Mouse (Mus musculus) olfactory bulb, adult 2 months (tissue): ENCODE data around the gene Gtf2a1. TPM values are rescaled to one million over a fixed set of nuclear protein-coding genes. Genes with fewer than 3 reads are reported as not detected.
"Not testable (repeated sequence)": the region's sequence is repeated elsewhere in the genome, so short reads cannot be mapped to it uniquely, and the experiment has no call there.

ENCODE experiments used
- H3K27ac ChIP-seq: fragments of 200-500 bp; 2 replicates; pipeline ENCODE4 v1.5.1; 2012; ENCODE audit warnings: low read depth, low read length; ENCODE audit not compliant: insufficient read depth
- H3K4me1 ChIP-seq: fragments of 200-500 bp; 2 replicates; pipeline ENCODE4 v1.6.1; 2012; ENCODE audit warnings: low read length; ENCODE audit not compliant: control insufficient read depth, insufficient read depth
- H3K4me3 ChIP-seq: fragments of 200-500 bp; 2 replicates; pipeline ENCODE4 v1.5.1; 2012; ENCODE audit warnings: mild to moderate bottlenecking, low read depth, low read length, moderate library complexity; ENCODE audit not compliant: insufficient read depth
- CTCF ChIP-seq: fragments of 200-500 bp; IDR thresholded peaks from 2 replicates; pipeline ENCODE4 v1.5.1; 2012; ENCODE audit warnings: low read depth, mild to moderate bottlenecking, low read length, moderate library complexity; ENCODE audit not compliant: insufficient read depth
- POLR2A ChIP-seq: fragments of 200-500 bp; IDR thresholded peaks from 2 replicates; pipeline ENCODE4 v1.6.1; 2012; ENCODE audit warnings: mild to moderate bottlenecking, low read depth, low read length, moderate library complexity; ENCODE audit not compliant: insufficient read depth
- WGBS: fragments of 180-500 bp; shearing (Covaris S2); methylation state at CpG from one replicate; pipeline ENCODE4 v1.1.7; 2018; 5-methylcytosine and 5-hydroxymethylcytosine counted together
- polyA plus RNA-seq: library from polyadenylated mRNA; stranded (reverse); fragments of >200 nt; gene quantifications from 2 replicates; pipeline ENCODE4 v1.2.4, GENCODE M21; 2012; ENCODE audit warnings: low replicate concordance; ENCODE audit not compliant: missing spikeins, insufficient read depth, insufficient read length

Gene Gtf2a1
- polyA plus RNA-seq, 1 experiment = not detected

DNA sequence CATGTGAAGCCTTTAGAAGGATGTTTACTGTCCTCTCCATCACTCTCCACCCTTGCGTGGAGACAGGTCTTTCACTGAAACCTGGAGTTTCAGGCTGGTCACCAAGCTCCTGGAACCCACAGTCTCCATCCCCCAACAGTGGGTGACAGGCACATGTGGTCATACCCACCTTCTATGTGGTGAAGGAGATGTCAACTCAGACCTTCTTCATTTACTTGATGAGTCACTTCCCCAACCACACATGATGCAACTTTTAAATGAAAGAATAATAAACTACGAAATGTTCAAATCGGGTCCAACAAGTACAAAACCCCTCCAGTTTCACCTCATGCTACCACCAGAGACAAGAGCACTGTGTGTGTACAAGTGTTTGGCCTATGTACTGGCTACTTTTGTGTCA, 5.1 kb downstream of the Gtf2a1 start:
- H3K4me3 ChIP-seq = no peak overlapping the region
- H3K27ac ChIP-seq = no peak overlapping the region
- TF ChIP-seq CTCF (no peak), POLR2A (no peak)
- WGBS = 86% methylated on average over 3 of the region's 3 CpGs
- peaks cover 10% of the 10 kb centered on the region for H3K4me1 ChIP-seq

- 53% methylated on average over 6 of the region's 6 CpGs for WGBS
- Histone ChIP-seq H3K4me3 (no peak overlapping the region), H3K27ac (no peak overlapping the region), H3K4me1 (peaks cover 10% of the 10 kb centered on the region)
- TF ChIP-seq POLR2A (no peak), CTCF (no peak)
Observed at GRCm38 (mm10) chr12:91583409-91583808, 6.9 kb downstream of the Gtf2a1 start.

DNA sequence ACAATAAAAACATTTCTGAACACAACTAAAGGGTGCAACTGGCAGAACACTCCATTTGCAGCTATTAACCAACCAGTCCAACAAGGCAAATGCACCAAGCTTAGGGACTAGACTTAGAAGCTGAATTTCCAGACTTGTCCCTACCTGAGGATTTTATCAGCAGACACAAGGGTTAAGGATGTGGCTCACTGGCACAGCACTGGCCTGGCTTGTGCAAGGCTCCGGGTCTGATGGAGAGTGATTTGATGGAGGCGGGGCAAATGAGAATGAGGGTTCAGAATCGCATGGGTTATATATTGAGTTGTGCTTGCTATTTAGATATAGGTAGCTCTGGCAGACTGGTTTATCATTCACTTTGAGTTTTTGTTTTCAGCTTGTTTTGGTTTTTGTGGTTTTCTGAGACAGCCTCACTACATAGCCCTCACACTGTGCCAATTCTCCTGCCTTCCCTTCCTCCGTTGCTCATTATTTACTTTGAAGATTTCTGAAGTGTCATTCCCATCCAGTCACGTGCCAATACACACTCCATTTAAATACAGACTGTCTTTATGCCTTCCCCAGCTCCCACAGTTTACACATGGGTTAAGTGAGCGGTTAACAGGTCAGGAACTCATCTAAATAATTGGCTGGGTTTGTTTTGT, 7.8 kb downstream of the Gtf2a1 start:
- TF ChIP-seq POLR2A (no peak), CTCF (no peak)
- WGBS = 53% methylated on average over 6 of the region's 6 CpGs
- Histone ChIP-seq H3K27ac (no peak overlapping the region; the same call in 1 of the 2 replicates), H3K4me3 (no peak overlapping the region), H3K4me1 (peaks cover 10% of the 10 kb centered on the region)

GRCm38 (mm10) chr12:91581204-91582070, 8.8 kb downstream of the Gtf2a1 start:
- no peak overlapping the region for H3K27ac ChIP-seq
- H3K4me3 ChIP-seq = no peak overlapping the region
- peaks cover 10% of the 10 kb centered on the region for H3K4me1 ChIP-seq
- TF ChIP-seq CTCF (no peak), POLR2A (no peak)
- 79% methylated on average over 6 of the region's 6 CpGs for WGBS

DNA sequence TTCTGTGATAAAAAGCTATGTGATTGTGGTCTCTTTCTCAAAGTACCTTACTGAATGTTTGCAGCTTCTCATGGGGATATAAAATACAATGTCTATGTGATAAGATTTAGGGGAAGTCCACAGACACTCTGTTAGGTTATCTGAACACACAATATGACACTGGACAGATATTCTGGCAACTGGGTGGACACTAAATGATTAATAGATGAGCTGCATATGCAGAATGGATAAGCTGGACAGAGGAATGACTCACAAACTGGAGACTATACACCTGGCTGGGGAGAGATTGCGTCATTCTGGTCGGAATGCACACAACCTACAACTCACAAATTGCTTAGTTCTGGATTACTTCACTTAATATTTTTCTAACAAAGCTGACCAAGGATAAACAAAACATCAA, 10.6 kb downstream of the Gtf2a1 start:
- H3K27ac ChIP-seq = no peak overlapping the region
- H3K4me3 ChIP-seq = no peak overlapping the region
- whole genome bisulfite sequencing = 94% methylated on average over 2 of the region's 2 CpGs

DNA sequence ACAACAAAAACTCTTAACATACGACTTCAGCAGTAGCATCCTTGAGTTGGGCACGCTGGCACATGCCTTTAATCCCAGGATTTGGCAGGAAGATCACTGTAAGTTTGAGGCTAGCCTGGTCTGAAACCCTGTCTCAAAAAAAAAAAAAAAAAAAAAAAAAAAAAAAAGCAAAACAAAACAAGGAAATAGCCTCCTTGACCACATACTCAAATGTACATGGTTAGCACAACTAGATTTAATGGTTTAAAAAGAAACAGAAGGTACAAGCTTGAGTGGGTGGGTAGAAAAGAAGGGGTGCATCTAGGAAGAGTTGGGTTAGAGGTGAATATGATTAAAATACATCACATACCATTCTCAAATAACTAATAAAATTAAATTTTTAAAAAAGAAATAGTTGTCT, 18.6 kb downstream of the Gtf2a1 start:
- WGBS = 88% methylated on average over 2 of the region's 2 CpGs

More for the DNA sequence above, 10.6 kb downstream of the Gtf2a1 start:
- TF ChIP-seq CTCF (no peak), POLR2A (no peak)
- peaks cover 7% of the 10 kb centered on the region for H3K4me1 ChIP-seq

GRCm38 (mm10) chr12:91569255-91569654, 21.0 kb downstream of the Gtf2a1 start:
- Histone ChIP-seq H3K4me1 (no peaks in the 10 kb centered on the region), H3K27ac (no peak overlapping the region), H3K4me3 (no peak overlapping the region)
- TF ChIP-seq CTCF = no peak
- no peak for TF ChIP-seq POLR2A
- WGBS = 87% methylated on average over 3 of the region's 3 CpGs

More for the DNA sequence above, 18.6 kb downstream of the Gtf2a1 start:
- no peak overlapping the region for H3K27ac ChIP-seq
- H3K4me3 ChIP-seq = no peak overlapping the region
- H3K4me1 ChIP-seq = no peaks in the 10 kb centered on the region
- no peak for TF ChIP-seq CTCF
- TF ChIP-seq POLR2A = no peak

- H3K4me3 ChIP-seq = no peak overlapping the region
- TF ChIP-seq CTCF (no peak), POLR2A (no peak)
- WGBS = 91% methylated on average over 4 of the region's 4 CpGs
- H3K27ac ChIP-seq = no peak overlapping the region
- no peaks in the 10 kb centered on the region for H3K4me1 ChIP-seq
Observed at GRCm38 (mm10) chr12:91567145-91567544, 23.1 kb downstream of the Gtf2a1 start.

- WGBS = 89% methylated on average over 4 of the region's 4 CpGs
- H3K4me3 ChIP-seq, H3K27ac ChIP-seq, H3K4me1 ChIP-seq: not testable (repeated sequence)
Observed at GRCm38 (mm10) chr12:91558152-91558551, 32.1 kb downstream of the Gtf2a1 start.

GRCm38 (mm10) chr12:91557358-91558005, 32.8 kb downstream of the Gtf2a1 start:
- not testable (repeated sequence) for H3K27ac ChIP-seq, H3K4me1 ChIP-seq, H3K4me3 ChIP-seq
- 83% methylated on average over 8 of the region's 8 CpGs for WGBS
